Mouse (Mus musculus) G1E (cell line): ENCODE measurements around the gene Cars2.

ENCODE experiments used
- CTCF ChIP-seq: IDR thresholded peaks from 2 replicates; pipeline ENCODE4 v1.5.1; 2012; ENCODE audit warnings: low read depth, low read length, inconsistent platforms, mixed read lengths
- GATA1 ChIP-seq: IDR thresholded peaks from 2 replicates; pipeline ENCODE4 v1.6.1; 2012; ENCODE audit warnings: borderline replicate concordance, low read length, inconsistent platforms, mixed read lengths
- TAL1 ChIP-seq: conservative IDR thresholded peaks from 2 replicates; pipeline ENCODE4 v1.6.1; 2012; ENCODE audit warnings: low read depth, low read length, inconsistent platforms, mixed read lengths

DNA sequence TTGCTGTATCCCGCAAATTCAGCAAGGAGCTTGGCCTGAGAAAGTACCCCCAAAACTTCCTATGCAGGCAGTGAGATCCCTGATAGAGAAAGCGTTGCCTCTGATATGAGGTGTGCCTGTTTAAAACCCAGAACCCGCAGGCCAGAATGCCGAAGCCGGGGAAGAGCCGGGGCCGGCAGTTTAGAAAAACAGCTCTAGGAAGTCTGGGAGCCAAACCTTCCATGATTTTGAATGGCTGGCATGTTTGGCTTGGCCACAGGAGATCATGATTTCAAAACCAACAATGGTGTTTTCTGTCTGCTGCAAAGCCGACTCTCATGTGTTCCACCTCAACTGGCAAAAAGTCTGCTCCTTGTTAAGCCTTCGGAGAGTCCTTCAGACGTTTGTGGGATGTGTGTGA, 1.8 kb upstream of the Cars2 start:
- no peak for TF ChIP-seq CTCF
- no peak for TF ChIP-seq GATA1
- no peak for TF ChIP-seq TAL1
